Mouse (Mus musculus) left cerebral cortex, adult 8-10 months (tissue): ENCODE measurements around the gene Vti1a. TPM values are rescaled to one million over a fixed set of nuclear protein-coding genes. Genes with fewer than 3 reads are reported as not detected.

Experiments
- total RNA-seq, 4 experiments: library from RNA; stranded (reverse); gene quantifications; 2 replicates each; pipeline ENCODE4 v1.2.4; 2022

Gene Vti1a
- total RNA-seq, 4 experiments from 2014 or later: 62.8 to 67.7 (median 64.3) TPM

Other genes with a start within 250 kb of the Vti1a start
- gene Gpam, start 189.1 kb upstream of the Vti1a start, total RNA-seq: 10 to 100 TPM; 42.7 to 58.3 (median 51.8) TPM
- gene Tectb, start 135.6 kb upstream of the Vti1a start, total RNA-seq: under 1 TPM in 2 of 4 experiments, not detected in 2; 0.21 TPM
- 1 to 10 TPM; 2.4 to 4.3 (median 3.3) TPM for gene Gucy2g, start 75.1 kb upstream of the Vti1a start, total RNA-seq
- gene Acsl5, start 64.4 kb upstream of the Vti1a start, total RNA-seq: 10 to 100 TPM; 47.3 to 65.0 (median 57.2) TPM
- 10 to 100 TPM; 23.4 to 26.2 (median 24.8) TPM for gene Zdhhc6, start 263 bp upstream of the Vti1a start, total RNA-seq